Mouse (Mus musculus) embryonic facial prominence, embryonic 15.5 days (tissue): ENCODE results near the gene Cabp4. TPM values are rescaled to one million over a fixed set of nuclear protein-coding genes. Genes with fewer than 3 reads are reported as not detected.

ENCODE experiments used
- ATAC-seq: fragments of 200-750 bp; cut with Nextera tagmentation; 2 replicates; pipeline ENCODE4 v1.8.0; 2017; ENCODE audit warnings: low read depth, moderate TSS enrichment; ENCODE audit not compliant: insufficient number of reproducible peaks, low FRiP score, low TSS enrichment
- H3K27ac ChIP-seq: fragments of 300-500 bp; sonication (generic); replicated peaks from 2 replicates; pipeline ENCODE4 v1.5.1; 2015; ENCODE audit warnings: mild to moderate bottlenecking, inconsistent platforms
- H3K27me3 ChIP-seq: fragments of 300-500 bp; sonication (generic); 2 replicates; pipeline ENCODE4 v1.6.1; 2015; ENCODE audit warnings: inconsistent platforms
- H3K36me3 ChIP-seq: fragments of 300-500 bp; sonication (generic); 2 replicates; pipeline ENCODE4 v1.6.1; 2015; ENCODE audit warnings: mild to moderate bottlenecking, inconsistent platforms
- H3K4me1 ChIP-seq: fragments of 300-500 bp; sonication (generic); 2 replicates; pipeline ENCODE4 v1.6.1; 2015; ENCODE audit warnings: inconsistent platforms
- H3K4me2 ChIP-seq: fragments of 300-500 bp; sonication (generic); replicated peaks from 2 replicates; pipeline ENCODE4 v1.6.1; 2015; ENCODE audit warnings: mild to moderate bottlenecking, inconsistent platforms
- H3K4me3 ChIP-seq: fragments of 300-500 bp; sonication (generic); replicated peaks from 2 replicates; pipeline ENCODE4 v1.5.1; 2015; ENCODE audit warnings: mild to moderate bottlenecking, inconsistent platforms
- H3K9ac ChIP-seq: fragments of 300-500 bp; sonication (generic); 2 replicates; pipeline ENCODE4 v1.6.1; 2015; ENCODE audit warnings: inconsistent platforms
- H3K9me3 ChIP-seq: fragments of 300-500 bp; sonication (generic); replicated peaks from 2 replicates; pipeline ENCODE4 v1.6.1; 2016; ENCODE audit warnings: inconsistent platforms
- WGBS: fragments of 180-500 bp; shearing (Covaris S2); methylation state at CpG from one replicate; pipeline ENCODE4 v1.1.7; 2015; 5-methylcytosine and 5-hydroxymethylcytosine counted together
- polyA plus RNA-seq: library from polyadenylated mRNA; unstranded; fragments of >200 nt; fragmentation: Nextera tagmentation; extraction: Ambion mirVana; gene quantifications from 2 replicates; pipeline ENCODE4 v1.2.1, GENCODE M21; 2015

Gene Cabp4
- polyA plus RNA-seq, 1 experiment from 2014 or later: 0.31 TPM

- H3K9me3 ChIP-seq: no peaks in the 10 kb centered on the region
- H3K36me3 ChIP-seq: no peaks in the 10 kb centered on the region
- no peak overlapping the region for H3K9ac ChIP-seq
- WGBS: 86% methylated on average over 16 of the region's 16 CpGs
- peaks cover 26% of the 10 kb centered on the region for H3K27me3 ChIP-seq
- no peak for ATAC-seq
- H3K4me1 ChIP-seq: peaks cover 19% of the 10 kb centered on the region
- no peak overlapping the region for H3K4me2 ChIP-seq
- no peak overlapping the region for H3K27ac ChIP-seq
- no peak overlapping the region for H3K4me3 ChIP-seq
These were observed 39.1 kb downstream of the Cabp4 start for GRCm38 (mm10) chr19:4104675-4105194.

DNA sequence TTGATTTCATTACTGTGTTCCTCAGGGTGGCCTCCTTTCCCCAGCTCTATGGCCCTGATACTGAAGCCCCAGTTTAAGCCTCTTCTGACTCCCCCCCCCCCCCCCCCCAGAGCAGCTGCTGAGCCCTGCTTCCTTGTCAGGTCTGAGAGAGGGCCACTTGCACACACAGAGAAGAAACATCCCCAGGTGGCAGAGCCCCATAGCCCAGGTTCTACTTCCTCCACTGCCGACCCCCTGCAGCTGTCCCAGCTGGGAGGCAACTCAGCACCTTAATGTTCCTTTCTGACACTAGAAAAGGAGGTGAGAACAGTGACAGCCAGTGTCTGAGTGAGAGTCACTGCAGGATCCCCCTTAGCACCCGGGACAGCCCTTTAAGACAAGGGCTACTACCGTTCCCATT is 40.0 kb downstream of the Cabp4 start:
- Histone ChIP-seq H3K36me3 (no peaks in the 10 kb centered on the region), H3K4me3 (no peak overlapping the region), H3K4me2 (no peak overlapping the region), H3K9ac (no peak overlapping the region), H3K9me3 (no peaks in the 10 kb centered on the region), H3K27me3 (peaks cover 26% of the 10 kb centered on the region), H3K27ac (no peak overlapping the region), H3K4me1 (peaks cover 28% of the 10 kb centered on the region)
- ATAC-seq: no peak
- WGBS: 73% methylated on average over 3 of the region's 3 CpGs

GRCm38 (mm10) chr19:4103294-4103693 is 40.5 kb downstream of the Cabp4 start:
- Histone ChIP-seq H3K27ac (no peak overlapping the region), H3K27me3 (peaks cover 26% of the 10 kb centered on the region), H3K4me2 (no peak overlapping the region), H3K36me3 (no peaks in the 10 kb centered on the region), H3K9ac (no peak overlapping the region), H3K9me3 (no peaks in the 10 kb centered on the region), H3K4me1 (peaks cover 33% of the 10 kb centered on the region), H3K4me3 (no peak overlapping the region)
- ATAC-seq: no peak
- 94% methylated on average over 18 of the region's 18 CpGs for WGBS

DNA sequence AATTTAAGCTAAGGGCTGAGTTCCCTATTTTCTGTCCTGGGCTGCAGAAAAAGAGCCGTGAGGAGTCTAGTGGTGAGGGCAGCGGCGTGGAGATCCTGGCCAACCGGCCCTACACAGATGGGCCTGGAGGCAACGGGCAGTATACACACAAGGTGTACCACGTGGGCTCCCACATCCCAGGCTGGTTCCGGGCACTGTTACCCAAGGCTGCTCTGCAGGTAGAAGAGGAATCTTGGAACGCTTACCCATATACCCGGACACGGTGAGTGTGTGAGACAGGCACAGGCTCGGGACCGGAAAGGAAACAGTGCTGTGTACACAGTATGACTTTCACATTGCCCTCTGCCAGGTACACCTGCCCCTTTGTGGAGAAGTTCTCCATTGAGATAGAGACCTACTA is 41.2 kb downstream of the Cabp4 start:
- Histone ChIP-seq H3K27ac (no peak overlapping the region), H3K4me1 (peaks cover 39% of the 10 kb centered on the region), H3K9me3 (no peaks in the 10 kb centered on the region), H3K27me3 (peaks cover 26% of the 10 kb centered on the region), H3K9ac (no peak overlapping the region), H3K4me2 (no peak overlapping the region), H3K4me3 (no peak overlapping the region), H3K36me3 (no peaks in the 10 kb centered on the region)
- WGBS: 93% methylated on average over 12 of the region's 12 CpGs
- ATAC-seq: no peak

DNA sequence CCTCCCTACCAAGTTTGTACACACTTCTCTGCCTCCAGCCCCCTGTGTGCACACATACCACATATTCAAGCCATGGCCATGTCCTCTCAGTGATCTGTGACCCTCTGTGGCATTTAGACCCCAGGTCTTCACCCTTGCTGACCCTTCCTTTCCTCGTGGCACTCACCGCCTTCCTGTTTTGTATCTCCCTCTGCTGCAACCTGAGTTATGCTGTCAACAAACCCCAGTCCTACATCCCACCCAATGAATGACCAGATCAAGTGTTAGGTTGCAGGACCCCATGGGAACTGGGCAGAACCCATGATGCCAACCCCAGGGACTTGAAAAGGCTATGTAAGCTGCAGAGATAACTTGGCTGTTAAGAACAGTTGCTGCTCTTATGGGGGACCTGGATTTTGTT is 41.8 kb downstream of the Cabp4 start:
- Histone ChIP-seq H3K9me3 (no peaks in the 10 kb centered on the region), H3K9ac (no peak overlapping the region), H3K4me1 (peaks cover 44% of the 10 kb centered on the region), H3K27ac (no peak overlapping the region), H3K27me3 (peaks cover 26% of the 10 kb centered on the region), H3K4me2 (no peak overlapping the region), H3K4me3 (no peak overlapping the region), H3K36me3 (no peaks in the 10 kb centered on the region)
- no peak for ATAC-seq
- 73% methylated on average over 2 of the region's 2 CpGs for WGBS

DNA sequence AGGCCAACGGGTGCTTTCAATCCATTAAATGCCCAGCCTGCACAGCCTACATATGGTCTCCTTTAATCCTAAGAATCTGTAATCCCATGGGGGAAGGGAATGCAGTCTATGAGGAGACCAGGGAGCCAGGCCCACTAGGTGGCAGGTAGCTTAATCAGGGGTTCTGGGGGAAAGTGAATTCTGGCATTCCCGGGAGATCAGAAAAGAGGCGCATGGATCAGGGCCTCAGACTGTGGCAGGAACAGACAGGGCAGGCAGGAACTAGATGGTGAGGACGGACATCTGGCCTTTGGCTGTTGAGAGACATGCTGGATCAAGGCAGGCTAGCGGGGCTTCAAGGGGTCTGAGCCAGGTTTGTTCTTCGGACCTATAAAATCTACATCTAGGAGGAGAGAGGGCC is 42.4 kb downstream of the Cabp4 start:
- Histone ChIP-seq H3K27me3 (peaks cover 26% of the 10 kb centered on the region), H3K4me2 (peak overlapping the region; percentile 92), H3K4me3 (peak overlapping the region; percentile 46; the same call in 1 of the 2 replicates), H3K27ac (no peak overlapping the region), H3K9me3 (no peaks in the 10 kb centered on the region), H3K9ac (no peak overlapping the region), H3K36me3 (no peaks in the 10 kb centered on the region), H3K4me1 (peaks cover 48% of the 10 kb centered on the region)
- WGBS: 63% methylated on average over 6 of the region's 6 CpGs
- ATAC-seq: no peak

GRCm38 (mm10) chr19:4100718-4101261 is 43.0 kb downstream of the Cabp4 start:
- Histone ChIP-seq H3K36me3 (no peaks in the 10 kb centered on the region), H3K9ac (peak overlapping the region; percentile 42), H3K4me2 (peak overlapping the region; percentile 92), H3K4me3 (peak overlapping the region; percentile 46), H3K27me3 (peaks cover 26% of the 10 kb centered on the region), H3K27ac (no peak overlapping the region), H3K4me1 (peaks cover 55% of the 10 kb centered on the region), H3K9me3 (no peaks in the 10 kb centered on the region)
- WGBS: 1% methylated on average over 52 of the region's 52 CpGs
- no peak for ATAC-seq

GRCm38 (mm10) chr19:4099837-4100717 is 43.8 kb downstream of the Cabp4 start, which contains the start of gene Pitpnm1:
Pitpnm1 (plus strand) TSS chr19:4099998.
- Histone ChIP-seq H3K4me2 (peak within 1 kb of the TSS; percentile 92), H3K4me3 (peak within 1 kb of the TSS; percentile 46), H3K27ac (0 out of 2 replicates have a peak within 1 kb of the TSS, but pooled peaks have one; percentile 7), H3K9me3 (no peaks in the 10 kb centered on the region), H3K36me3 (no peaks in the 10 kb centered on the region), H3K4me1 (peaks cover 55% of the 10 kb centered on the region), H3K27me3 (peaks cover 26% of the 10 kb centered on the region), H3K9ac (peak within 1 kb of the TSS; percentile 42)
- no peak for ATAC-seq
- 1% methylated on average over 52 of the region's 53 CpGs for WGBS

- H3K27me3 ChIP-seq: peaks cover 26% of the 10 kb centered on the region
- H3K4me3 ChIP-seq: no peak overlapping the region
- H3K9ac ChIP-seq: no peak overlapping the region
- 12% methylated on average over 9 of the region's 9 CpGs for WGBS
- H3K4me2 ChIP-seq: peak overlapping the region; percentile 92
- no peaks in the 10 kb centered on the region for H3K9me3 ChIP-seq
- H3K36me3 ChIP-seq: no peaks in the 10 kb centered on the region
- no peak for ATAC-seq
- peaks cover 55% of the 10 kb centered on the region for H3K4me1 ChIP-seq
- H3K27ac ChIP-seq: 0 out of 2 replicates have a peak overlapping the region, but pooled peaks have one; percentile 7
These were observed 44.8 kb downstream of the Cabp4 start for GRCm38 (mm10) chr19:4099056-4099455.

DNA sequence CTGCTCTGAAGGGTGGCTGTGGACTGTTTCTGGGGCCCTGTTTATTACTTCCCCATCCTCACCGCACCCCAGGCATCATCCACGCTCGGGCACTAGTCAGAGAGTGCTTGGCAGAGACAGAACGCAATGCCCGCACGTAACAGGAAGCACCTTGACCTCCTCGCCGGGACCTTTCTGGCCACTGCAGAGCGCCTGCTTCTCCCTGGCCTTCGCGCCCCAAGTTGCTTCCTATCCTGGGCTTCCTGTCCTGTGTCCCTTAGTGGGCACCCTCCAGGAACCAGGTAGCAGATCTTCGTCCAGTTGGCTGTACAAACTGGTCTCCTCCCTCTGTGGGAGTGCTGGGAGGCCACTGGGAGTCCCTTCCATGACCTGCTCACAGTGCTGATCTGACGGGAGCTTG is 45.4 kb downstream of the Cabp4 start:
- H3K36me3 ChIP-seq: no peaks in the 10 kb centered on the region
- H3K27ac ChIP-seq: 0 out of 2 replicates have a peak overlapping the region, but pooled peaks have one; percentile 7
- H3K9me3 ChIP-seq: no peaks in the 10 kb centered on the region
- H3K9ac ChIP-seq: no peak overlapping the region
- H3K4me2 ChIP-seq: no peak overlapping the region
- 0 out of 2 replicates have a peak overlapping the region, but pooled peaks have one; percentile 1 for H3K4me3 ChIP-seq
- H3K27me3 ChIP-seq: peaks cover 26% of the 10 kb centered on the region
- 85% methylated on average over 13 of the region's 13 CpGs for WGBS
- ATAC-seq: no peak
- H3K4me1 ChIP-seq: peaks cover 55% of the 10 kb centered on the region

GRCm38 (mm10) chr19:4097441-4097825 is 46.4 kb downstream of the Cabp4 start:
- H3K27ac ChIP-seq: peak overlapping the region; percentile 82
- H3K9ac ChIP-seq: no peak overlapping the region
- H3K36me3 ChIP-seq: no peaks in the 10 kb centered on the region
- H3K4me1 ChIP-seq: peaks cover 55% of the 10 kb centered on the region
- WGBS: under 1% methylated on average over 21 of the region's 21 CpGs
- H3K27me3 ChIP-seq: peaks cover 23% of the 10 kb centered on the region
- H3K9me3 ChIP-seq: no peaks in the 10 kb centered on the region
- H3K4me2 ChIP-seq: peak overlapping the region; percentile 87
- peak overlapping the region; percentile 67 for H3K4me3 ChIP-seq
- ATAC-seq: no peak
